Mouse (Mus musculus) cerebellum, adult 2 months (tissue): ENCODE results near the gene Pcnp. TPM values are rescaled to one million over a fixed set of nuclear protein-coding genes. Genes with fewer than 3 reads are reported as not detected.
"Not testable (repeated sequence)": the region's sequence is repeated elsewhere in the genome, so short reads cannot be mapped to it uniquely, and the experiment has no call there.

ENCODE experiments used
- DNase-seq, 2 experiments: peaks; one replicate each; pipeline ENCODE4 v3.0.0; 2021
- H3K27ac ChIP-seq: fragments of 200-500 bp; 2 replicates; pipeline ENCODE4 v1.5.1; 2012; ENCODE audit warnings: low read length, control low read depth, inconsistent platforms; ENCODE audit not compliant: insufficient read depth
- H3K27me3 ChIP-seq: fragments of 200-500 bp; 2 replicates; pipeline ENCODE4 v1.6.1; 2012; ENCODE audit warnings: inconsistent platforms, mild to moderate bottlenecking, low read length, moderate library complexity; ENCODE audit not compliant: control insufficient read depth, insufficient read depth
- H3K4me1 ChIP-seq: fragments of 200-500 bp; 2 replicates; pipeline ENCODE4 v1.6.1; 2011; ENCODE audit warnings: low read length; ENCODE audit not compliant: control insufficient read depth, insufficient read depth
- H3K4me3 ChIP-seq: fragments of 200-500 bp; replicated peaks from 2 replicates; pipeline ENCODE3; 2011; ENCODE audit warnings: mild to moderate bottlenecking, low read depth, low read length, control low read depth; ENCODE audit not compliant: insufficient read depth
- CTCF ChIP-seq: fragments of 200-500 bp; IDR thresholded peaks from 2 replicates; pipeline ENCODE4 v1.5.1; 2011; ENCODE audit warnings: low read depth, mild to moderate bottlenecking, control low read depth, low read length, moderate library complexity, borderline replicate concordance; ENCODE audit not compliant: insufficient read depth
- POLR2A ChIP-seq: fragments of 200-500 bp; IDR thresholded peaks from 2 replicates; pipeline ENCODE4 v1.6.1; 2011; ENCODE audit warnings: low read length, control low read depth, borderline replicate concordance; ENCODE audit not compliant: insufficient read depth
- WGBS: fragments of 180-500 bp; shearing (Covaris S2); methylation state at CpG from one replicate; pipeline ENCODE4 v1.1.7; 2018; 5-methylcytosine and 5-hydroxymethylcytosine counted together
- polyA plus RNA-seq: library from polyadenylated mRNA; depleted of rRNA; stranded (reverse); fragments of >200 nt; gene quantifications from 2 replicates; pipeline ENCODE4 v1.2.3, GENCODE M21; 2012; rRNA removed

Pcnp gene
- polyA plus RNA-seq, 1 experiment, result 134 TPM

GRCm38 (mm10) chr16:55969147-55969546 is 60.4 kb downstream of the Pcnp start:
- Histone ChIP-seq H3K27ac (no peak overlapping the region), H3K27me3 (no peaks in the 10 kb centered on the region), H3K4me1 (no peaks in the 10 kb centered on the region), H3K4me3 (no peak overlapping the region)
- DNase-seq, result peak in 1 of 2 experiments; percentile 22
- no peak for TF ChIP-seq POLR2A
- peak; percentile 50; the same call in 1 of the 2 replicates for TF ChIP-seq CTCF
- WGBS, result 67% methylated on average over 3 of the region's 3 CpGs

- H3K27ac ChIP-seq, result no peak overlapping the region
- no peaks in the 10 kb centered on the region for H3K4me1 ChIP-seq
- no peaks in the 10 kb centered on the region for H3K27me3 ChIP-seq
- peak overlapping the region; percentile 34 for H3K4me3 ChIP-seq
- TF ChIP-seq CTCF (no peak), POLR2A (no peak)
- 7% methylated on average over 1 of the region's 1 CpGs for WGBS
- no peak for DNase-seq
Observed at GRCm38 (mm10) chr16:55967221-55967620, 62.3 kb downstream of the Pcnp start.

- Histone ChIP-seq H3K4me3 (peak within 1 kb of the TSS; percentile 99), H3K27ac (peak within 1 kb of the TSS; percentile 68; the same call in 1 of the 2 replicates), H3K4me1 (no peaks in the 10 kb centered on the region), H3K27me3 (no peaks in the 10 kb centered on the region)
- peak; percentile 96 for DNase-seq
- no peak for TF ChIP-seq CTCF
- peak; percentile 58; the same call in 1 of the 2 replicates for TF ChIP-seq POLR2A
- WGBS, result under 1% methylated on average over 42 of the region's 42 CpGs
Observed at GRCm38 (mm10) chr16:55966212-55966871, 63.2 kb downstream of the Pcnp start, which contains the start of gene Rpl24. TSS of gene Rpl24 (plus strand) at chr16:55966275.

- H3K4me3 ChIP-seq, result no peak overlapping the region
- WGBS, result 42% methylated on average over 4 of the region's 4 CpGs
- H3K4me1 ChIP-seq, result no peaks in the 10 kb centered on the region
- no peaks in the 10 kb centered on the region for H3K27me3 ChIP-seq
- H3K27ac ChIP-seq, result no peak overlapping the region
- TF ChIP-seq POLR2A, result no peak
- TF ChIP-seq CTCF, result peak; percentile 57; the same call in 1 of the 2 replicates
- peak; percentile 25 to 44 for DNase-seq
Observed at GRCm38 (mm10) chr16:55964126-55964949, 65.2 kb downstream of the Pcnp start.

GRCm38 (mm10) chr16:55963068-55963467 is 66.5 kb downstream of the Pcnp start:
- not testable (repeated sequence) for DNase-seq, H3K4me1 ChIP-seq, H3K27me3 ChIP-seq, H3K27ac ChIP-seq, H3K4me3 ChIP-seq
- 74% methylated on average over 6 of the region's 11 CpGs for WGBS

Other genes with a start within 250 kb of the Pcnp start
- 5.1 and 5.8 TPM in 2 replicates for gene Nfkbiz, start 190.8 kb downstream of the Pcnp start, polyA plus RNA-seq
- gene Nxpe3, start 134.5 kb downstream of the Pcnp start, polyA plus RNA-seq, result 11.1 and 13.1 TPM in 2 replicates
- gene Cep97, start 94.9 kb downstream of the Pcnp start, polyA plus RNA-seq, result 9.9 and 11.5 TPM in 2 replicates
- gene Rpl24, start 63.5 kb downstream of the Pcnp start, polyA plus RNA-seq, result 411 and 431 TPM in 2 replicates
- gene Zbtb11, start 55.9 kb downstream of the Pcnp start, polyA plus RNA-seq, result 25.5 and 27.5 TPM in 2 replicates
- 7.3 and 7.5 TPM in 2 replicates for gene Trmt10c, start 8.1 kb upstream of the Pcnp start, polyA plus RNA-seq
- 25.4 and 26.7 TPM in 2 replicates for gene Senp7, start 18.6 kb upstream of the Pcnp start, polyA plus RNA-seq
- 0.55 and 0.59 TPM in 2 replicates for gene Impg2, start 174.6 kb upstream of the Pcnp start, polyA plus RNA-seq